Mouse (Mus musculus) hindbrain, postnatal 0 days (tissue): Measurements from ENCODE around the gene Qsox1. TPM values are rescaled to one million over a fixed set of nuclear protein-coding genes. Genes with fewer than 3 reads are reported as not detected.

ENCODE experiments used
- ATAC-seq: fragments of 200-750 bp; cut with Nextera tagmentation; 2 replicates; pipeline ENCODE4 v1.8.0; 2017; ENCODE audit warnings: mild to moderate bottlenecking, moderate TSS enrichment, moderate library complexity
- DNase-seq: peaks from one replicate; pipeline ENCODE4 v3.0.0-alpha.2; 2015; ENCODE audit warnings: low spot score
- H3K27ac ChIP-seq: fragments of 300-500 bp; sonication (generic); 2 replicates; pipeline ENCODE4 v1.5.1; 2014; ENCODE audit warnings: mild to moderate bottlenecking
- H3K27me3 ChIP-seq: fragments of 300-500 bp; sonication (generic); 2 replicates; pipeline ENCODE4 v1.6.1; 2014; ENCODE audit warnings: low read length, mixed read lengths; ENCODE audit not compliant: insufficient read depth
- H3K36me3 ChIP-seq: fragments of 300-500 bp; sonication (generic); 2 replicates; pipeline ENCODE4 v1.6.1; 2014; ENCODE audit warnings: low read length, mixed read lengths; ENCODE audit not compliant: insufficient read depth
- H3K4me1 ChIP-seq: fragments of 300-500 bp; sonication (generic); 2 replicates; pipeline ENCODE4 v1.6.1; 2014; ENCODE audit warnings: antibody characterized with exemption, low read length, mixed read lengths; ENCODE audit not compliant: insufficient read depth
- H3K4me2 ChIP-seq: fragments of 300-500 bp; sonication (generic); 2 replicates; pipeline ENCODE4 v1.6.1; 2014; ENCODE audit warnings: low read depth, mild to moderate bottlenecking, low read length, moderate library complexity, mixed read lengths
- H3K4me3 ChIP-seq: fragments of 300-500 bp; sonication (generic); 2 replicates; pipeline ENCODE4 v1.5.1; 2014; ENCODE audit warnings: low read length
- H3K9ac ChIP-seq: fragments of 300-500 bp; sonication (generic); replicated peaks from 2 replicates; pipeline ENCODE4 v1.6.1; 2014; ENCODE audit warnings: mild to moderate bottlenecking, low read length, moderate library complexity, mixed read lengths
- H3K9me3 ChIP-seq: fragments of 300-500 bp; sonication (generic); 2 replicates; pipeline ENCODE4 v1.6.1; 2016; ENCODE audit warnings: low read length, mixed read lengths
- CTCF ChIP-seq: IDR thresholded peaks from 2 replicates; pipeline ENCODE4 v1.5.1; 2016; ENCODE audit warnings: antibody characterized with exemption, control low read depth, low read depth
- WGBS: fragments of 180-500 bp; shearing (Covaris S2); extraction: QIAGEN DNeasy Blood & Tissue Kit; methylation state at CpG from one replicate; pipeline ENCODE4 v1.1.7; 2014; 5-methylcytosine and 5-hydroxymethylcytosine counted together
- polyA plus RNA-seq: library from polyadenylated mRNA; unstranded; fragments of >200 nt; fragmentation: Nextera tagmentation; extraction: Ambion mirVana; gene quantifications from 2 replicates; pipeline ENCODE4 v1.2.1, GENCODE M21; 2015
- total RNA-seq: library from RNA; depleted of rRNA; stranded (reverse); fragments of >200 nt; gene quantifications from 2 replicates; pipeline ENCODE4 v1.2.3, GENCODE M21; 2014

The Qsox1 gene
- total and polyA plus RNA-seq, 2 experiments from 2014 or later = 26.2 to 42.8 TPM

GRCm38 (mm10) chr1:155833610-155834009 lies 20.9 kb upstream of the Qsox1 start:
- ATAC-seq = no peak
- TF ChIP-seq CTCF = no peak

GRCm38 (mm10) chr1:155831958-155832357 lies 19.3 kb upstream of the Qsox1 start:
- WGBS = 87% methylated on average over 3 of the region's 3 CpGs
- DNase-seq (no peak), ATAC-seq (no peak)
- H3K4me2 ChIP-seq = no peak overlapping the region
- no peak overlapping the region for H3K4me3 ChIP-seq
- no peaks in the 10 kb centered on the region for H3K27me3 ChIP-seq
- H3K36me3 ChIP-seq = no peaks in the 10 kb centered on the region
- TF ChIP-seq CTCF = no peak
- no peaks in the 10 kb centered on the region for H3K4me1 ChIP-seq
- no peaks in the 10 kb centered on the region for H3K9me3 ChIP-seq
- H3K9ac ChIP-seq = no peak overlapping the region
- H3K27ac ChIP-seq = no peak overlapping the region

More at GRCm38 (mm10) chr1:155833610-155834009, 20.9 kb upstream of the Qsox1 start:
- Histone ChIP-seq H3K36me3 (no peaks in the 10 kb centered on the region), H3K4me3 (no peak overlapping the region), H3K9me3 (no peaks in the 10 kb centered on the region), H3K27ac (no peak overlapping the region), H3K27me3 (no peaks in the 10 kb centered on the region), H3K4me2 (no peak overlapping the region), H3K4me1 (no peaks in the 10 kb centered on the region), H3K9ac (no peak overlapping the region)
- DNase-seq = no peak
- 89% methylated on average over 9 of the region's 9 CpGs for WGBS

GRCm38 (mm10) chr1:155830861-155831260 lies 18.2 kb upstream of the Qsox1 start:
- Histone ChIP-seq H3K27ac (no peak overlapping the region), H3K9me3 (no peaks in the 10 kb centered on the region), H3K27me3 (no peaks in the 10 kb centered on the region), H3K9ac (no peak overlapping the region), H3K36me3 (no peaks in the 10 kb centered on the region), H3K4me3 (no peak overlapping the region), H3K4me1 (no peaks in the 10 kb centered on the region), H3K4me2 (no peak overlapping the region)
- DNase-seq (no peak), ATAC-seq (no peak)
- no peak for TF ChIP-seq CTCF
- 73% methylated on average over 6 of the region's 6 CpGs for WGBS

GRCm38 (mm10) chr1:155827703-155828295 lies 15.1 kb upstream of the Qsox1 start:
- H3K9ac ChIP-seq = no peak overlapping the region
- H3K27me3 ChIP-seq = no peaks in the 10 kb centered on the region
- whole genome bisulfite sequencing = 57% methylated on average over 8 of the region's 8 CpGs
- no peak overlapping the region for H3K4me2 ChIP-seq
- H3K36me3 ChIP-seq = no peaks in the 10 kb centered on the region
- no peak overlapping the region for H3K4me3 ChIP-seq
- H3K4me1 ChIP-seq = no peaks in the 10 kb centered on the region
- no peak for DNase-seq
- ATAC-seq = no peak
- no peak overlapping the region for H3K27ac ChIP-seq
- no peaks in the 10 kb centered on the region for H3K9me3 ChIP-seq
- TF ChIP-seq CTCF = no peak

- H3K4me3 ChIP-seq = no peak overlapping the region
- no peaks in the 10 kb centered on the region for H3K9me3 ChIP-seq
- no peaks in the 10 kb centered on the region for H3K4me1 ChIP-seq
- WGBS = 59% methylated on average over 5 of the region's 5 CpGs
- H3K9ac ChIP-seq = no peak overlapping the region
- no peak overlapping the region for H3K27ac ChIP-seq
- no peak overlapping the region for H3K4me2 ChIP-seq
- ATAC-seq = no peak
- TF ChIP-seq CTCF = no peak
- H3K27me3 ChIP-seq = no peaks in the 10 kb centered on the region
- no peak for DNase-seq
- H3K36me3 ChIP-seq = no peaks in the 10 kb centered on the region
These were observed 14.2 kb upstream of the Qsox1 start for GRCm38 (mm10) chr1:155826803-155827395.

GRCm38 (mm10) chr1:155825940-155826716 lies 13.4 kb upstream of the Qsox1 start:
- Histone ChIP-seq H3K27me3 (no peaks in the 10 kb centered on the region), H3K4me2 (no peak overlapping the region), H3K36me3 (no peaks in the 10 kb centered on the region), H3K9me3 (no peaks in the 10 kb centered on the region), H3K9ac (no peak overlapping the region), H3K27ac (no peak overlapping the region), H3K4me1 (no peaks in the 10 kb centered on the region), H3K4me3 (no peak overlapping the region)
- no peak for ATAC-seq
- no peak for DNase-seq
- WGBS = 88% methylated on average over 4 of the region's 4 CpGs
- no peak for TF ChIP-seq CTCF
